Mouse (Mus musculus): ENCODE data around the gene Milr1. TPM values are rescaled to one million over a fixed set of nuclear protein-coding genes. Genes with fewer than 3 reads are reported as not detected.
A peak's percentile ranks its signal among the peaks of the same experiment; 100 is the strongest.
"Not testable (repeated sequence)": the region's sequence is repeated elsewhere in the genome, so short reads cannot be mapped to it uniquely, and the experiment has no call there.

Milr1 gene
- total RNA-seq, 2 experiments from 2014 or later: 63.1 to 96.2 TPM

- ATAC-seq (replicated peaks; ENCODE audit: poor library complexity): 0 out of 2 replicates have a peak, but pooled peaks have one; percentile 37
These were observed 44.7 kb downstream of the Milr1 start for GRCm38 (mm10) chr11:106795679-106796078.

- ATAC-seq (replicated peaks; ENCODE audit: poor library complexity): no peak
These were observed 51.1 kb downstream of the Milr1 start for GRCm38 (mm10) chr11:106802069-106802627.

GRCm38 (mm10) chr11:106807442-106807841 is 56.4 kb downstream of the Milr1 start:
- not testable (repeated sequence) for ATAC-seq (replicated peaks; ENCODE audit: poor library complexity)

- ATAC-seq (replicated peaks; ENCODE audit: poor library complexity): no peak
These were observed 61.5 kb downstream of the Milr1 start for GRCm38 (mm10) chr11:106812410-106813136.

- ATAC-seq (replicated peaks; ENCODE audit: poor library complexity): no peak
These were observed 63.7 kb downstream of the Milr1 start for GRCm38 (mm10) chr11:106814601-106815320.

- no peak for ATAC-seq (replicated peaks; ENCODE audit: poor library complexity)
These were observed 64.3 kb downstream of the Milr1 start for GRCm38 (mm10) chr11:106815331-106815730.

- ATAC-seq (replicated peaks; ENCODE audit: poor library complexity): no peak
These were observed 64.7 kb downstream of the Milr1 start for GRCm38 (mm10) chr11:106815761-106816160.

GRCm38 (mm10) chr11:106816316-106816715 is 65.3 kb downstream of the Milr1 start:
- no peak for ATAC-seq (replicated peaks; ENCODE audit: poor library complexity)

- ATAC-seq (replicated peaks; ENCODE audit: poor library complexity): no peak
These were observed 66.1 kb downstream of the Milr1 start for GRCm38 (mm10) chr11:106817156-106817555.

GRCm38 (mm10) chr11:106817808-106818207 is 66.8 kb downstream of the Milr1 start:
- no peak for ATAC-seq (replicated peaks; ENCODE audit: poor library complexity)

GRCm38 (mm10) chr11:106818341-106818740 is 67.3 kb downstream of the Milr1 start:
- ATAC-seq (replicated peaks; ENCODE audit: poor library complexity): no peak

Other genes with a start within 250 kb of the Milr1 start
- 48.2 and 52.8 TPM in 2 replicates for gene Tex2, start 137.8 kb upstream of the Milr1 start, total RNA-seq (2015)
- 77.8 and 78.5 TPM in 2 replicates for gene Tex2, start 137.8 kb upstream of the Milr1 start, total RNA-seq (2017)
- 55.0 and 57.0 TPM in 2 replicates for gene Pecam1, start 598 bp upstream of the Milr1 start, total RNA-seq (2015)
- 38.6 and 43.8 TPM in 2 replicates for gene Pecam1, start 598 bp upstream of the Milr1 start, total RNA-seq (2017)
- gene Polg2, start 28.3 kb downstream of the Milr1 start, total RNA-seq (2015): 12.4 and 13.3 TPM in 2 replicates
- gene Polg2, start 28.3 kb downstream of the Milr1 start, total RNA-seq (2017): 7.2 and 13.5 TPM in 2 replicates
- gene Ddx5, start 38.0 kb downstream of the Milr1 start, total RNA-seq (2015): 850 and 903 TPM in 2 replicates
- 1,040 and 1,207 TPM in 2 replicates for gene Ddx5, start 38.0 kb downstream of the Milr1 start, total RNA-seq (2017)
- gene Cep95, start 38.0 kb downstream of the Milr1 start, total RNA-seq (2015): 16.9 and 22.0 TPM in 2 replicates
- 15.6 and 21.3 TPM in 2 replicates for gene Cep95, start 38.0 kb downstream of the Milr1 start, total RNA-seq (2017)
- 23.3 and 25.3 TPM in 2 replicates for gene Smurf2, start 169.5 kb downstream of the Milr1 start, total RNA-seq (2015)
- gene Smurf2, start 169.5 kb downstream of the Milr1 start, total RNA-seq (2017): 24.9 and 30.7 TPM in 2 replicates
- 322 and 354 TPM in 2 replicates for gene Kpna2, start 248.3 kb downstream of the Milr1 start, total RNA-seq (2015)
- 249 and 283 TPM in 2 replicates for gene Kpna2, start 248.3 kb downstream of the Milr1 start, total RNA-seq (2017)